Mouse (Mus musculus) heart, adult 8-10 months (tissue): ENCODE data around the gene Gm21119. TPM values are rescaled to one million over a fixed set of nuclear protein-coding genes. Genes with fewer than 3 reads are reported as not detected.
"Not testable (repeated sequence)": the region's sequence is repeated elsewhere in the genome, so short reads cannot be mapped to it uniquely, and the experiment has no call there.

Experiments used
- DNase-seq: peaks from one replicate; pipeline ENCODE4 v3.0.0; 2022; ENCODE audit warnings: low spot score
- total RNA-seq, 4 experiments: library from RNA; stranded (reverse); gene quantifications; 2 replicates each; pipeline ENCODE4 v1.2.4; 2022

The Gm21119 gene
- total RNA-seq, 4 experiments from 2014 or later = 0.59 to 1.3 TPM; not detected in 2

GRCm38 (mm10) chr8:20652976-20653375 lies 38.3 kb downstream of the Gm21119 start:
- not testable (repeated sequence) for DNase-seq

- DNase-seq = not testable (repeated sequence)
Observed at GRCm38 (mm10) chr8:20678418-20678817, 63.7 kb downstream of the Gm21119 start.
